Mouse (Mus musculus) kidney, embryonic 15.5 days (tissue): ENCODE measurements around the gene Lpp. TPM values are rescaled to one million over a fixed set of nuclear protein-coding genes. Genes with fewer than 3 reads are reported as not detected.
A peak's percentile ranks its signal among the peaks of the same experiment; 100 is the strongest.

Experiments used
- ATAC-seq: fragments of 200-750 bp; cut with Nextera tagmentation; replicated peaks from 2 replicates; pipeline ENCODE4 v1.8.0; 2017; ENCODE audit warnings: moderate TSS enrichment; ENCODE audit not compliant: low FRiP score
- H3K27ac ChIP-seq: fragments of 300-500 bp; sonication (generic); 2 replicates; pipeline ENCODE4 v1.5.1; 2015; ENCODE audit warnings: mild to moderate bottlenecking, inconsistent platforms
- H3K27me3 ChIP-seq: fragments of 300-500 bp; sonication (generic); 2 replicates; pipeline ENCODE4 v1.6.1; 2015; ENCODE audit warnings: inconsistent platforms
- H3K36me3 ChIP-seq: fragments of 300-500 bp; sonication (generic); 2 replicates; pipeline ENCODE4 v1.6.1; 2015; ENCODE audit warnings: inconsistent platforms
- H3K4me1 ChIP-seq: fragments of 300-500 bp; sonication (generic); 2 replicates; pipeline ENCODE4 v1.6.1; 2015; ENCODE audit warnings: inconsistent platforms
- H3K4me2 ChIP-seq: fragments of 300-500 bp; sonication (generic); 2 replicates; pipeline ENCODE4 v1.6.1; 2015; ENCODE audit warnings: moderate library complexity, mild to moderate bottlenecking, inconsistent platforms
- H3K4me3 ChIP-seq: fragments of 300-500 bp; sonication (generic); replicated peaks from 2 replicates; pipeline ENCODE4 v1.5.1; 2015; ENCODE audit warnings: mild to moderate bottlenecking, inconsistent platforms
- H3K9ac ChIP-seq: fragments of 300-500 bp; sonication (generic); 2 replicates; pipeline ENCODE4 v1.6.1; 2015; ENCODE audit warnings: mild to moderate bottlenecking, inconsistent platforms
- H3K9me3 ChIP-seq: fragments of 300-500 bp; sonication (generic); replicated peaks from 2 replicates; pipeline ENCODE4 v1.6.1; 2016; ENCODE audit warnings: inconsistent platforms
- WGBS: fragments of 180-500 bp; shearing (Covaris S2); methylation state at CpG from one replicate; pipeline ENCODE4 v1.1.7; 2015; ENCODE audit warnings: mixed read lengths; 5-methylcytosine and 5-hydroxymethylcytosine counted together
- polyA plus RNA-seq: library from polyadenylated mRNA; unstranded; fragments of >200 nt; fragmentation: Nextera tagmentation; extraction: Ambion mirVana; gene quantifications from 2 replicates; pipeline ENCODE4 v1.2.1, GENCODE M21; 2015

Lpp gene
- polyA plus RNA-seq, 1 experiment from 2014 or later = 58.6 TPM

DNA sequence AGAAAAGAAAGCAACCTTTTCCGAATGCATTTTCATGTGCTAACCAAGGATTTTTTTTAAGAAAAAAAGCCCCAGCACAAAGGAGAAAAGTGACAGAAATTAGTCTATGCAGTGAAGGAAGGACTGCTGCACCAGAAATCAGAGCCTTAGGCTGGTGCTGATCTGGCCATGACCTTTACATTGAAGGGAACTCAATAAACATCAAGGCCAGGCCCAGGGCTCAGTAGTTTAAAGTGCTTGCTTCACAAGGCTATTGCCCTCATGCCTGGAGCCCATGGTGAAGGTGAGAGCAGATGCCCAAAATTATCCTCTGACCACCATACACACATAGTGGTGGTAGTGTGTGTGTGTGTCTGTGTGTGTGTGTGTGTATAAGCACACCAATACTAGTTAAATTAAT, 519.1 kb downstream of the Lpp start:
- H3K27ac ChIP-seq = no peak overlapping the region
- H3K36me3 ChIP-seq = no peaks in the 10 kb centered on the region
- H3K27me3 ChIP-seq = no peaks in the 10 kb centered on the region
- 92% methylated on average over 1 of the region's 1 CpGs for WGBS
- H3K4me3 ChIP-seq = no peak overlapping the region
- H3K9me3 ChIP-seq = no peaks in the 10 kb centered on the region
- no peak overlapping the region for H3K9ac ChIP-seq
- H3K4me2 ChIP-seq = no peak overlapping the region
- H3K4me1 ChIP-seq = peaks cover 13% of the 10 kb centered on the region
- no peak for ATAC-seq

DNA sequence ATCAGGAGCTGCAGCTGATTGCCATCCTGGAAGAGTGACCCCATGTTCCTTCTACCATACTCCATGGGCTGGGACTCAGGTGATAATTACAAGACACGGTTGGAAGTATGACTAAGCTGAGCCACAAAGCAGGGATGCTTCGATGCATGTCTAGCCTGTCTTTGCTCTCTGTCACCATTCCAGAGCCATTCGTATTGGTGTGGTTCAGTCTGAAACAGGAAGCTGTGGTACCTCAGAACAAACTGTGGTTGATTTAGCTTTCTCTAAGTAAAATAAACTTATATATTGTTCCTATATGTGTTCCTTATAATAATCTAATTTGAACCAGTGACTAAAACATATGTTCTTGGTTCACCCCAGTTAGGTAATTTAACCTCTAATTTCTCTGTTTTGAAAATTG, 519.7 kb downstream of the Lpp start:
- H3K36me3 ChIP-seq = no peaks in the 10 kb centered on the region
- H3K27me3 ChIP-seq = no peaks in the 10 kb centered on the region
- H3K27ac ChIP-seq = no peak overlapping the region
- no peak overlapping the region for H3K9ac ChIP-seq
- no peak for ATAC-seq
- no peak overlapping the region for H3K4me3 ChIP-seq
- WGBS = 89% methylated on average over 3 of the region's 3 CpGs
- H3K9me3 ChIP-seq = no peaks in the 10 kb centered on the region
- H3K4me1 ChIP-seq = peaks cover 13% of the 10 kb centered on the region
- no peak overlapping the region for H3K4me2 ChIP-seq

DNA sequence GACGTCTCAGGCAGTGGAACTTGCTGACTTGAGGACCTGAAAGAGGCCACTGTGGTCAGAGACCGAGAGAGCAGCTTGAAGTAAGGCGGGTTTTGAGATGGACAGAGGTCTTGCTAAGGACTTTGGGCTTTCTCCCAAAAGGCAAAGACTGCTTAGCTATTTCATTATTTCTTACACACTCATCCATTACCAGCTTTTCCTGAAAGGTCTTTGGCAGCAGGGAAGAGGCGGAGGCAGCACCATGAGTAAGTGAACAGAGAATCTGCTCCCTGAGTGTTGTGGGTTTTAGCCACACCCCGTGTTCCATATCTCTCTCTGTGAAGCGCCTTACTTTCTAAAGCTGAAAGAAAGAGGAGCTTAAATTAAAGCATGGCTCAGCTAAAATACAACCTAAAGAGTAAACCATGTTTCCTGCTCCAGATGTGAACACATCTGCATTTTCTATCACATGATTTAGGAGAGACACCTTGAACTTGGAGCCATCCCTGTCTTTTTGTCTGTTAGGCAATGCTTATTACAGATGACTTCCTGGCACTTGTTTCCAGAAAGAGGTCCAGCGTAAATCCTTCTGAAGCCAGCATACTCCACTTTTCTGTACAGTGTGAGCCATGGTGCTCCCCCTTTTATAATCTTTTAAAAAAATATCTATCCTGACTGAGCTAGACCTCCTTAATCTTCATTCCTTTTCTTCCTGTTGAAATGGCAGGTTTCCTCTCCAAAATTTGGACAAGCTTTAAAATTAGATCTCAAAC, 520.5 kb downstream of the Lpp start:
- Histone ChIP-seq H3K27ac (peak overlapping the region; percentile 69), H3K4me1 (peaks cover 21% of the 10 kb centered on the region)
- 58% methylated on average over 7 of the region's 7 CpGs for WGBS

DNA sequence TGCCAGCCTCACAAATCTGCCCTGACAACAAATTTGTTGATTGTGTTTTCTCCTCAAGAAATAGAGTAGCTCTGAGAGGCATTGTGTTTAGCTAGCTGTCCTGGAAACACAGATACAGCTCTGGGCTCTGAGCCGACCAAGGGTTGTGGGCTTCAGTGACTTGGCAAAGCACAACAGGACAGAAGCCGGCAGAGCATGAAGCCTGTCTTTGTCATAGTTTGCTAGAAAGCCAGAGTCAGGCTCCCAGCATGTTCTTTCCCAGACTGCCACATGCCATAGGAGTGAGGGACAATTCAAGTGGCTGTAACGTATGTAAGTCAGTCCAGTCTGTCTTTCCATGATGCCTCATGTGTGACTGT, 521.1 kb downstream of the Lpp start:
- Histone ChIP-seq H3K9ac (no peak overlapping the region), H3K27me3 (no peaks in the 10 kb centered on the region), H3K36me3 (no peaks in the 10 kb centered on the region), H3K4me3 (no peak overlapping the region), H3K4me1 (peaks cover 24% of the 10 kb centered on the region), H3K9me3 (no peaks in the 10 kb centered on the region), H3K4me2 (no peak overlapping the region), H3K27ac (peak overlapping the region; percentile 69)
- peak; percentile 73 for ATAC-seq
- WGBS = 36% methylated on average over 3 of the region's 3 CpGs

More for the DNA sequence above, 520.5 kb downstream of the Lpp start:
- ATAC-seq = no peak
- Histone ChIP-seq H3K9ac (no peak overlapping the region), H3K4me2 (no peak overlapping the region), H3K4me3 (no peak overlapping the region), H3K9me3 (no peaks in the 10 kb centered on the region), H3K36me3 (no peaks in the 10 kb centered on the region), H3K27me3 (no peaks in the 10 kb centered on the region)

DNA sequence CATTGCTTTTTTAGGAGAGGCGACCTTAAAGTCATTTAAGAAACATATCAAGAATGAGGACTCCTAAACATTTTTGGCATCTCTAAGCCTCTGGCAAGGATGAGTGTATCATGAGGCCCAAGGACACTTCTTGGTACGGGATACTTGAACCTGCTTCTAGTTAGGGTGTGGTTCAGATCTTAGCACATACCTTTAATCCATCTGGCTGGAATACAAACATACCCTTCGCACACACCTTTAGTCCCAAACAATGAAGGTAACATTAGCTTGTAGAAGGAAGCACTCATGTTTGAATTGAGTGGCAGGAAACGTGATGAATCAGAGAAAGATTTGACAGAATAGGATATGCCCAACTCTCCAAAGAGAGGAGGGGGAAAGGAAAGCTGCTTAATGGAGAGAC, 522.2 kb downstream of the Lpp start:
- 93% methylated on average over 4 of the region's 4 CpGs for WGBS
- Histone ChIP-seq H3K4me1 (peaks cover 30% of the 10 kb centered on the region), H3K4me2 (no peak overlapping the region), H3K27me3 (no peaks in the 10 kb centered on the region), H3K4me3 (no peak overlapping the region), H3K27ac (no peak overlapping the region), H3K36me3 (no peaks in the 10 kb centered on the region), H3K9ac (no peak overlapping the region), H3K9me3 (no peaks in the 10 kb centered on the region)
- ATAC-seq = no peak

DNA sequence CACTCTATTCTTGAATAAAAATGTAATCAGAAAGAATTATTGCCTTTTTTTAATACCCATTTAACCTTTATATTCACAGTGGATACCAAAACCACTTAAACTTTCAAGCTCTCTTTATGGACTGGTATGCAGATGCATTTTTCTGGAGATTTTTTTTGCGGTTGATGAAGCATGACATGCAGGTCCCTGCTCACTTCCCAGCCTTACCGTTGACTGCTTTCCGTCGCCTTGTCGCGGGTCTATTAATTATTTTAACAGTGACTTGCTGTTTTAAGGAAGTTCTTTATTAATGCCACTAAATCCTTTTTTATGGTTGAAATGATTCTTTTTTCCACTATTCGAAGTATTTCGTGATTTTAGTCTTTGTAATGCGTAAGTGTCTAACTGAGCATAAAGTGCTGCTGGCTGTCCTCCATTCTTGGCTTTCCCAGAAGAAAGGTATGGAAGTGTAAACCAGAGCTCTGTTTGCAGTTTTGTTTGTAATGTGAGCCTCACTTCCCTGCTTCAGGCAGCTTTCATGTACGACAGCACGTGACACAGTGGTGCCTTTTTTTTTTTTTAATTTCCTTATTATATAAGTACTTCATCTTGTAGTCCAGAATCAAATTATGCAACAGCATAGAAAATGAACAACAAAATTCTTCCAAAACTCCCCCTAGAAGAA, 526.2 kb downstream of the Lpp start:
- no peaks in the 10 kb centered on the region for H3K27me3 ChIP-seq
- H3K27ac ChIP-seq = peak overlapping the region; percentile 79
- WGBS = 12% methylated on average over 11 of the region's 11 CpGs
- H3K4me1 ChIP-seq = peaks cover 19% of the 10 kb centered on the region
- no peak overlapping the region for H3K9ac ChIP-seq
- no peaks in the 10 kb centered on the region for H3K9me3 ChIP-seq
- H3K36me3 ChIP-seq = no peaks in the 10 kb centered on the region
- H3K4me2 ChIP-seq = peak overlapping the region; percentile 48
- H3K4me3 ChIP-seq = peak overlapping the region; percentile 23; the same call in 1 of the 2 replicates
- peak; percentile 88 for ATAC-seq

DNA sequence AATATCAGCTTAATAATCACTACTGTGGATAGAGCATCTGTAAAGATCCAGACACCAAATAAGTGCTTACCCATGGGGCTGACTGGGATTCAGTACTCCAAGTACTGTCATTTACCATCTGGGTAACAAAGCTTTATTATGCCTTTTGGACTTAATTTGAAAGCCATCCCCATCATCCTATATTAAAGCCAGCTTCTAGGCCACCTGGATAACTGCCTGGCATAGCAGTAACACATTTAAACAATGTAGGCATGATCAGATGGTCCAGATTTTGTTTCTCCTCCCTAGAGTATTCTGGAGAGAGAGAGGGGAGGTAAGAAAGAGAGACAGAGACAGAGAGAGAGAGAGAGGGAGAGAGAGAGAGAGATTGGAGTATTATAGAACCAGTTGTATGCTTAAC, 536.8 kb downstream of the Lpp start:
- Histone ChIP-seq H3K4me2 (no peak overlapping the region), H3K27ac (no peak overlapping the region), H3K9me3 (no peaks in the 10 kb centered on the region), H3K4me1 (no peaks in the 10 kb centered on the region), H3K36me3 (no peaks in the 10 kb centered on the region), H3K27me3 (no peaks in the 10 kb centered on the region), H3K9ac (no peak overlapping the region), H3K4me3 (no peak overlapping the region)
- ATAC-seq = no peak

DNA sequence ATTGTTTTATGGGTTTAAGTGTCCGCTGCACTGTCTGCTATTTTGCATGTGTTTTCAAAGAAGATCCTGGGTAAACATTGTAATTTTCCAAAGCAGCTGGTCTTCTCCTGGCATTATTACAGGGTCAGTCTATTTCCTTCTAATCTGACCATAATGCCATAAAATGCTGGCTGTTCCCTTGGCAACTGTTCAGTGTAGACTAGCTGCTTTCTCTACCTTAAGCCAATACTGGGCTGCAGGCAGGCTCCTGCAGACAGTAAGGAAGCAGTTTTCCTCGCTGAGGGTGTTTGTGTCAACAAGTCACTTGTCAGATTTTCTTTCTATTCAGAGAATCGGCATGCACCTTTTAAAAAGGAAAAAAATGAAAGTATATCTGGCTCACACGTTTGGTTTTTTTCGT, 537.3 kb downstream of the Lpp start:
- Histone ChIP-seq H3K27me3 (no peaks in the 10 kb centered on the region), H3K9ac (no peak overlapping the region), H3K36me3 (no peaks in the 10 kb centered on the region), H3K27ac (no peak overlapping the region), H3K4me2 (no peak overlapping the region), H3K4me3 (no peak overlapping the region), H3K9me3 (no peaks in the 10 kb centered on the region), H3K4me1 (no peaks in the 10 kb centered on the region)
- no peak for ATAC-seq
- WGBS = 70% methylated on average over 5 of the region's 5 CpGs

DNA sequence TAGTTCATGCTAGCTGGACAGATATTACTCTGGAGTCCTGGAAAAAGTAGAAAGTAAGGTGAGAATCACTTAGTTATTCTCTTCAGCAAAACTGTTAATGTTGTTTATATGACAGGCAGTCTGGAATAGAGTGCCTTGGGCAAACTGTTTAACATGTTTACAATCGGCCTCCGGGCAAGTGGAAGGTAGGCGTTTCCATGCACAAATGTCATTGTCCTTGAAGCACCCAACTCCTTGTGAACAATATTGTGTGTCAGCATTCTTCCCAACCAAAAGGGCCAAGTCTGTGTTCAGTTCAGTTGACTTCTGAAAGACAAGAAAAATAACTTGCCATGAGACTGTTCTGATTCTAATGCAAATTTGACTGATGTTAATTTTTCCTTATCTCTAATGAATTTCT, 539.5 kb downstream of the Lpp start:
- H3K27me3 ChIP-seq = no peaks in the 10 kb centered on the region
- H3K9me3 ChIP-seq = no peaks in the 10 kb centered on the region
- no peak overlapping the region for H3K27ac ChIP-seq
- no peak for ATAC-seq
- H3K4me1 ChIP-seq = no peaks in the 10 kb centered on the region
- no peak overlapping the region for H3K4me3 ChIP-seq
- 85% methylated on average over 3 of the region's 3 CpGs for WGBS
- H3K4me2 ChIP-seq = no peak overlapping the region
- H3K36me3 ChIP-seq = no peaks in the 10 kb centered on the region
- no peak overlapping the region for H3K9ac ChIP-seq

DNA sequence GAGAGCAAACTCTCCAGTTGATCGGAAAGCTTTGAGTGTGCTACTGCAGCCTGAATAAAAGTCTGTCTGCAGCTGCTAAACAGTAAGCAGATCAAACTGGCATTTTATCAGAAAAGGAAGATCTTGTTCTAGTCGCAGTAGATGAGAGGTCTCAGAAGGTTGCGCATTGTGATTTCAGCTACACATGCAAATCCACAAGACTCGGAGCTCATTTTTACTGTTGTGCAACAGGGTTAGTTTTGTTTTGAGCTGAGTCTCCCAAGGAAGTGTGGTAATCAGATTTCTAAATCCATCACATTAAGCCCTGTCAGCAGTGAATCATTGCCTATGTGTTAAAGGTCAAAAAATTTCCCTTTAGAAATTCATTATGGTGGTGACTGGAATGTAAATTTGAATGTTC, 540.4 kb downstream of the Lpp start:
- Histone ChIP-seq H3K9ac (no peak overlapping the region), H3K9me3 (no peaks in the 10 kb centered on the region), H3K27me3 (no peaks in the 10 kb centered on the region), H3K27ac (no peak overlapping the region), H3K4me1 (no peaks in the 10 kb centered on the region), H3K4me2 (no peak overlapping the region), H3K4me3 (no peak overlapping the region), H3K36me3 (no peaks in the 10 kb centered on the region)
- ATAC-seq = no peak
- 72% methylated on average over 4 of the region's 4 CpGs for WGBS

DNA sequence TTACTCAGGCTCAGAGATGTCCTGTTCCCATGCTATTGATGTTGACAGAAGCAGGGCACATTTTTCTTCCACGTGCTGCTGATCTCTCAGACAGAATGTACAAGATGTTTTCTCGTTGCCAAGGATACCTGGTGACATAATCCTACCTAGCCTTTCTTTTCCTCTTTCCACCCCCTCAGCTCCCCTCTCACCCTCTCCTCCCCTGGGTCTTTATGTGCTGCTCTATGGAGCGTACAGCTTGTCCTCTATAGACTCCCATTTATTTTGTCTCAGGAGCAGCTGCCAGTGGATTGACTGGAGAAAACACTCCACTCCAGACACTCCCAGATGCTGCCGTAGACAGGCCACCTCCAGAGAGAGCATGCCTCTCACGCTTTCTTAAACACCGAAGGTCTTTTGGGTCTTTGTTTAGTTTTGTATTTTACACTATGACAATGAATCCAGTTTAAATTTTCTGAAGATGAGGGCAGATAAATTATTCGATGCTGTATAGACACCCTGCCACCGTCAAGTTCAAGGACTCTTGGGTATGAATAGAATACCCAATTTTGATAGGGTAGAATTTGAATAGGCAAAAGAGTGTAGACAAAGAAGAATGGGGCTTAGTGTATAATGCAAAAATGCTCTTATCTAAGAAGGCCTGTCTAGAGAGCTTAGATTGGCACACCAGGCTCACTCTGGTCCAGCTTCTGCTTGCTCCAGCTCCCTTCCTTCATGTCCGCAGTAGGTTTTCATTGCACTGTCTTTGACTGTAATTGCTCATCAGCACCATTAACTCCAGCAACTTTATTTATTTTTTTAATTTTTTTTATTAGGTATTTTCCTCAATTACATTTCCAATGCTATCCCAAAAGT, 548.2 kb downstream of the Lpp start:
- Histone ChIP-seq H3K36me3 (no peaks in the 10 kb centered on the region), H3K27me3 (no peaks in the 10 kb centered on the region), H3K4me2 (no peak overlapping the region), H3K9ac (no peak overlapping the region), H3K9me3 (no peaks in the 10 kb centered on the region), H3K4me1 (peaks cover 24% of the 10 kb centered on the region), H3K27ac (no peak overlapping the region), H3K4me3 (no peak overlapping the region)
- peak; percentile 84 for ATAC-seq
- WGBS = 53% methylated on average over 9 of the region's 9 CpGs
